Mouse (Mus musculus) midbrain, embryonic 12.5 days (tissue): ENCODE measurements at regions not wholly inside any gene's neighbourhood (a gene's known extent, or its start where the extent isn't known, plus 50 kb on each side); places are given as distances from the start of the nearest gene placed in this dataset.

Experiments used
- ATAC-seq: fragments of 200-750 bp; cut with Nextera tagmentation; 2 replicates; pipeline ENCODE4 v1.8.0; 2017; ENCODE audit warnings: low read depth, moderate TSS enrichment, moderate library complexity; ENCODE audit not compliant: low FRiP score
- H3K27ac ChIP-seq: fragments of 300-500 bp; sonication (generic); replicated peaks from 2 replicates; pipeline ENCODE4 v1.5.1; 2016; ENCODE audit warnings: mild to moderate bottlenecking
- H3K27me3 ChIP-seq: fragments of 300-500 bp; sonication (generic); 2 replicates; pipeline ENCODE4 v1.6.1; 2016; ENCODE audit warnings: mild to moderate bottlenecking
- H3K36me3 ChIP-seq: fragments of 300-500 bp; sonication (generic); 2 replicates; pipeline ENCODE4 v1.6.1; 2016
- H3K4me1 ChIP-seq: fragments of 300-500 bp; sonication (generic); 2 replicates; pipeline ENCODE4 v1.6.1; 2016
- H3K4me2 ChIP-seq: fragments of 300-500 bp; sonication (generic); replicated peaks from 2 replicates; pipeline ENCODE4 v1.6.1; 2016; ENCODE audit warnings: mild to moderate bottlenecking, moderate library complexity
- H3K4me3 ChIP-seq: fragments of 300-500 bp; sonication (generic); 2 replicates; pipeline ENCODE4 v1.5.1; 2016; ENCODE audit warnings: mild to moderate bottlenecking
- H3K9ac ChIP-seq: fragments of 300-500 bp; sonication (generic); replicated peaks from 2 replicates; pipeline ENCODE4 v1.6.1; 2016; ENCODE audit warnings: mild to moderate bottlenecking, moderate library complexity
- H3K9me3 ChIP-seq: fragments of 300-500 bp; sonication (generic); 2 replicates; pipeline ENCODE4 v1.6.1; 2016; ENCODE audit warnings: mild to moderate bottlenecking
- WGBS: fragments of 180-500 bp; shearing (Covaris S2); methylation state at CpG from one replicate; pipeline ENCODE4 v1.1.7; 2016; 5-methylcytosine and 5-hydroxymethylcytosine counted together

- ATAC-seq = no peak
- H3K36me3 ChIP-seq = no peaks in the 10 kb centered on the region
- H3K4me3 ChIP-seq = no peak overlapping the region
- no peak overlapping the region for H3K4me2 ChIP-seq
- H3K4me1 ChIP-seq = peaks cover 28% of the 10 kb centered on the region
- H3K27me3 ChIP-seq = no peaks in the 10 kb centered on the region
- H3K27ac ChIP-seq = no peak overlapping the region
- H3K9ac ChIP-seq = no peak overlapping the region
- no peaks in the 10 kb centered on the region for H3K9me3 ChIP-seq
- 82% methylated on average over 5 of the region's 5 CpGs for WGBS
Measured at GRCm38 (mm10) chr12:79907583-79907982, 205.2 kb downstream of the Zfp36l1 start.

- Histone ChIP-seq H3K4me2 (no peak overlapping the region), H3K9me3 (no peaks in the 10 kb centered on the region), H3K27me3 (no peaks in the 10 kb centered on the region), H3K27ac (no peak overlapping the region), H3K4me3 (no peak overlapping the region), H3K36me3 (no peaks in the 10 kb centered on the region), H3K9ac (no peak overlapping the region), H3K4me1 (peaks cover 31% of the 10 kb centered on the region)
- ATAC-seq = no peak
- WGBS = 89% methylated on average over 10 of the region's 10 CpGs
Measured at GRCm38 (mm10) chr12:79906738-79907365, 206.0 kb downstream of the Zfp36l1 start.

- no peak overlapping the region for H3K4me2 ChIP-seq
- H3K9me3 ChIP-seq = no peaks in the 10 kb centered on the region
- H3K9ac ChIP-seq = no peak overlapping the region
- WGBS = 70% methylated on average over 10 of the region's 10 CpGs
- H3K36me3 ChIP-seq = no peaks in the 10 kb centered on the region
- peak overlapping the region; percentile 15; the same call in 1 of the 2 replicates for H3K27ac ChIP-seq
- no peak for ATAC-seq
- H3K4me1 ChIP-seq = peaks cover 23% of the 10 kb centered on the region
- no peaks in the 10 kb centered on the region for H3K27me3 ChIP-seq
- no peak overlapping the region for H3K4me3 ChIP-seq
Measured at GRCm38 (mm10) chr12:79905828-79906737, 206.7 kb downstream of the Zfp36l1 start.

DNA sequence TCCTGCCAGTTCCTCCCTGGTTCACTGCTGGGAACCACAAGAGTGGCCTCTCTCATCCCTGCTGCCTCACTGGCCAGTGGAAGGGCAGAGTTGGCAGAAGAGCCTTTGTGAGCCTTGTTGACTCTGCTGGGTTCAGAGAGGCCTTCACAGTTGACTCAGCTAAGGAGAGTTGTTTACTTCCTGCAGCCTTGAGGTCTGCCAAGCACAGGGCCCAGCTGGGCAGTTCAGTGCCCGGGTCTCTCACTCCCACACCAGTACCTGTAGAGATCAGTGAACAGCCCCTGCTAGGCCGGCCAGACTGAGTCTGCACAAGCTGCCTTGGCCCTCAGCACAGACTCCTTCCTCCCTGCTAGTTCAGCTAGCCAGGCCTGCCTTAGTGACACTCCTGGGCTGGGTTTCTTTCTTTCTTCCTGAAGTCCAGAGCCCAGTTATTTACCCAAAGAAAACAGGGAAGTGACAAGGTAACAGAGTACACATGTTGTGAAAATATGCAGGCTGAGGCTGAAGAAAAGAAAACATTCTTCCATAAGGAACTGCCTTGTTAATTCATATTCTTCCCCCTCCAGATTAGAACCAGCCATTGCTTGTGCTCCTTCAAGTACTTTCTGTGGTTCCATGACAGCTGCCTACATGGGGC lies 207.8 kb downstream of the Zfp36l1 start:
- Histone ChIP-seq H3K27me3 (no peaks in the 10 kb centered on the region), H3K4me1 (peaks cover 13% of the 10 kb centered on the region), H3K36me3 (no peaks in the 10 kb centered on the region)

GRCm38 (mm10) chr12:79902761-79903160 lies 210.1 kb downstream of the Zfp36l1 start:
- no peaks in the 10 kb centered on the region for H3K27me3 ChIP-seq
- H3K9ac ChIP-seq = no peak overlapping the region
- H3K27ac ChIP-seq = peak overlapping the region; percentile 50
- H3K4me3 ChIP-seq = no peak overlapping the region
- ATAC-seq = no peak
- H3K4me2 ChIP-seq = no peak overlapping the region
- 71% methylated on average over 7 of the region's 7 CpGs for WGBS
- H3K9me3 ChIP-seq = no peaks in the 10 kb centered on the region
- peaks cover 26% of the 10 kb centered on the region for H3K4me1 ChIP-seq
- H3K36me3 ChIP-seq = no peaks in the 10 kb centered on the region

More for the DNA sequence above, 207.8 kb downstream of the Zfp36l1 start:
- Histone ChIP-seq H3K27ac (no peak overlapping the region), H3K9ac (no peak overlapping the region), H3K4me2 (no peak overlapping the region), H3K9me3 (no peaks in the 10 kb centered on the region), H3K4me3 (no peak overlapping the region)
- no peak for ATAC-seq
- WGBS = 70% methylated on average over 2 of the region's 2 CpGs

DNA sequence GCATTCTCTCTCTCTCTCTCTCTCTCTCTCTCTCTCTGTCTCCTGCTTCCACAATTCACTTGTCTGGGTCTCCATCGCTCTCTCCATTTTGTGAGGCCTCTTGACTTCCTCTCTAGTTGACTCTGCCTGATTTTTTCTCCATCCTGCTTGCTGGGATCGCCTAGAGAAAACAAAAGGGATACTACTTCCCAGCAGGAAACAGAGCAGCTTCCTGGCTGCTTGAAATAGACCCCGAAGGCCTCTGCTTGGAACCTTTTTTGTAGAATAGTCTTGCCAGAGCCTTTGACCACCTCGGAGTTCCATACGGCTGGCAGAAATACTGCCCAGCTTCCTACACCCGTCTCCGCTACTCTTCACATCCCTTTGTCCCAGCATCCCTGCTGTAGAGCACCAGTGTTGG lies 210.7 kb downstream of the Zfp36l1 start:
- no peak for ATAC-seq
- Histone ChIP-seq H3K9me3 (no peaks in the 10 kb centered on the region), H3K9ac (no peak overlapping the region), H3K36me3 (no peaks in the 10 kb centered on the region), H3K4me3 (no peak overlapping the region), H3K27me3 (no peaks in the 10 kb centered on the region), H3K4me1 (peaks cover 32% of the 10 kb centered on the region), H3K4me2 (no peak overlapping the region), H3K27ac (peak overlapping the region; percentile 50; the same call in 1 of the 2 replicates)
- WGBS = 60% methylated on average over 7 of the region's 7 CpGs

DNA sequence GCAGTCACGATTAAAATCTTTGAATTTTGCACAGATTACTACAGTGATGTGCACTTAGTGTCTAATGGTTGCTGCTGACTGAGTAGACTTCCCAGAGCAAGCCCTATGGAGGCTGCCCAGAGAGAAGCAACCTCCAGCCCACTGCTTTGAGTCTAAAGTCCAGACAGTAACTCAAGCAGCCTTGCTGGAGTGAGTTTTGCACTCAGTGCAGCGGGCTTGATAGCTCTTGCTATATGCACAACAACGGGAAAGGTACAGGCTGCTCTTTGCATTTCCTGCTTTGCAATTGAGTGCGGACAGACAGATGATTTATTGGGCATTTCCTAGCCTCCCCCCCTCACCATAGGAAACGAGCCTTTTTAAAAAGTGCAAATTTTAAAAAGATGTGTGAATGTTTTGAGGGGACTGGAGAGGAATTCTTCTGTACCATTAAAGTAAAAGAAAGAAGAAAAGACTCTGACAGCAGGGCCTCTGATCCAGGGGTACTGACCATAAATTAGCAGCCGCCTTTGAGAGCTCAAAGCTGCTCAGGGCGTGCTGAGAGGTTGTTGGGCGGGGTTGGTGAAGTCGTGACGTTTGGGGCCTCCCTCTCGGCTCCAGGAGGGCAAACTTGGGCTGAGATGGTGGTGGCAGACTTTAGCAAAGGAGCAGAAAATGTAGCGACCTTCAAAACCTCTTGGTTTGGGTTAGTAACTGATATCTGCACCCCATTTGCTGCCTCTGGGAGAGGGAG lies 214.4 kb downstream of the Zfp36l1 start:
- ATAC-seq = no peak; the same call in 1 of the 2 replicates
- no peak overlapping the region for H3K9ac ChIP-seq

DNA sequence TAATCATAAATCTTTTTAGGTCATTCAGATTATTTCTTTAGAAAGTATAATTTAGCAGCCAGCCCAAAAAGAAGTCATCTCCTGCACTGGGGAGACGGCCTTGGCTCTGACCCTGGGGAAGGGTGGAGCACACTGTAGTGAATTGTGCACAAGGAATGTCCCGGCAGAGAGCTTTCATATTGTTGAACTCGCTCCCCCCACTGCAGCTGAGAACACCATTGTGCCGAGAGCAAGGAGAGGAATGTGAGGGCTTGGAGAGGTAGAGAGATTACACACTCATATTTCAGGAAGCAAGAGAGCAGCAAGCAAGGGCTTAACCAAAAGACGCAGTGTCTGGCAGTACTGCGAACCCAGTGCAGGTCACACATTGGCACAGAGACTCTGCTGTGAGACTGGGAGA lies 216.8 kb downstream of the Zfp36l1 start:
- H3K27ac ChIP-seq = peak overlapping the region; percentile 68
- ATAC-seq = 0 out of 2 replicates have a peak, but pooled peaks have one; percentile 34
- no peaks in the 10 kb centered on the region for H3K36me3 ChIP-seq
- no peak overlapping the region for H3K4me3 ChIP-seq
- no peak overlapping the region for H3K9ac ChIP-seq
- 20% methylated on average over 6 of the region's 6 CpGs for WGBS
- peaks cover 45% of the 10 kb centered on the region for H3K4me1 ChIP-seq
- no peak overlapping the region for H3K4me2 ChIP-seq
- no peaks in the 10 kb centered on the region for H3K27me3 ChIP-seq
- no peaks in the 10 kb centered on the region for H3K9me3 ChIP-seq

More for the DNA sequence above, 214.4 kb downstream of the Zfp36l1 start:
- 25% methylated on average over 12 of the region's 12 CpGs for WGBS
- H3K4me2 ChIP-seq = no peak overlapping the region
- H3K27ac ChIP-seq = peak overlapping the region; percentile 21; the same call in 1 of the 2 replicates
- H3K27me3 ChIP-seq = no peaks in the 10 kb centered on the region
- H3K4me1 ChIP-seq = peaks cover 52% of the 10 kb centered on the region
- no peaks in the 10 kb centered on the region for H3K9me3 ChIP-seq
- no peaks in the 10 kb centered on the region for H3K36me3 ChIP-seq
- H3K4me3 ChIP-seq = no peak overlapping the region

DNA sequence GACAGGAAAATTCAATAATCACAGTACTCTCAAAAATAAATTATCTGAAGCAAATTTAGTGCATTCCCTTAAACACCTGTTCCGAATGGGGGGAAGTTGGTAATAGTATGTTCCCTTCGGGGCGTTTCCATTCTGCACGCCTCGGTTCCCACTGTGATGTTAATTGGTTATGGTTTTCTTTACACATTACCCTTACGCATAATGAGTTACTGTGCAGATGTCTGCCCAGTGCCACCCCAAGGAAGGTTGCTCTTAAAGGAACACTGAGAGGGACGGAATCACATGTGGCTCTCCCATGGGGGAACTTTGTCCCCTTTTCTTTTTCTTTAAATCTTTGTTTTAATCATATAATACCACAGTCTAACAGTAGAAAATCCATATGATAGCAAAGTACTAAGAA lies 217.5 kb downstream of the Zfp36l1 start:
- H3K9ac ChIP-seq = no peak overlapping the region
- H3K27me3 ChIP-seq = no peaks in the 10 kb centered on the region
- 32% methylated on average over 7 of the region's 7 CpGs for WGBS
- H3K27ac ChIP-seq = no peak overlapping the region
- no peaks in the 10 kb centered on the region for H3K9me3 ChIP-seq
- no peak overlapping the region for H3K4me3 ChIP-seq
- H3K4me1 ChIP-seq = peaks cover 49% of the 10 kb centered on the region
- ATAC-seq = peak; percentile 71; the same call in 1 of the 2 replicates
- no peak overlapping the region for H3K4me2 ChIP-seq
- H3K36me3 ChIP-seq = no peaks in the 10 kb centered on the region

DNA sequence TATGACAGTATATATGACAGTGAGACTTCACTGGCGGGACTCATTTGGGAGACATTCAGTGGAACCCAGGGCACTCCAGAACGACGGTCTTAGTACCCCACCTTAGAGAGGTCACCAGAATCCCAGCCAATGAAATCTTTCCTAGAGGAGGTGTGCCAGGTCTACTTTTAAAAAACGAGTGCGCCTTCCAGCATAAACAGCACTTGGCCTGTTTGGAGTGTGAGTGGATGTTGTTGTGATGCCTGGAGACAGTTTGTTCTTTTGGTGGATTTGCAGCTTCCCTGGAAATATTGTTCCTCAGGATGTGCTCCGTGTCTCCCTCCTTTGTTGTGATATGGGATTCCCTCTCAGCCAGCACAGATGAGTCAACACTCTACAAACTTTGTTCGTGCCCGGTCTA lies 219.9 kb downstream of the Zfp36l1 start:
- Histone ChIP-seq H3K27ac (no peak overlapping the region), H3K9ac (no peak overlapping the region), H3K9me3 (no peaks in the 10 kb centered on the region), H3K27me3 (no peaks in the 10 kb centered on the region), H3K4me2 (no peak overlapping the region), H3K4me3 (no peak overlapping the region), H3K4me1 (peaks cover 37% of the 10 kb centered on the region), H3K36me3 (no peaks in the 10 kb centered on the region)
- no peak for ATAC-seq
- 90% methylated on average over 8 of the region's 8 CpGs for WGBS

GRCm38 (mm10) chr12:79891942-79892341 lies 220.9 kb downstream of the Zfp36l1 start:
- H3K4me3 ChIP-seq = no peak overlapping the region
- 80% methylated on average over 4 of the region's 4 CpGs for WGBS
- H3K27me3 ChIP-seq = no peaks in the 10 kb centered on the region
- no peaks in the 10 kb centered on the region for H3K9me3 ChIP-seq
- no peak overlapping the region for H3K27ac ChIP-seq
- H3K4me2 ChIP-seq = no peak overlapping the region
- H3K4me1 ChIP-seq = peaks cover 37% of the 10 kb centered on the region
- no peak for ATAC-seq
- no peak overlapping the region for H3K9ac ChIP-seq
- H3K36me3 ChIP-seq = no peaks in the 10 kb centered on the region
